Mouse (Mus musculus) embryo, embryonic 11.5 days (tissue): ENCODE results near the gene Tesk2.
"Not testable (repeated sequence)": the region's sequence is repeated elsewhere in the genome, so short reads cannot be mapped to it uniquely, and the experiment has no call there.

ENCODE experiments used
- DNase-seq: peaks from one replicate; pipeline ENCODE4 v3.0.0-alpha.2; 2012; ENCODE audit warnings: low read depth, low spot score

Tesk2 gene

DNA sequence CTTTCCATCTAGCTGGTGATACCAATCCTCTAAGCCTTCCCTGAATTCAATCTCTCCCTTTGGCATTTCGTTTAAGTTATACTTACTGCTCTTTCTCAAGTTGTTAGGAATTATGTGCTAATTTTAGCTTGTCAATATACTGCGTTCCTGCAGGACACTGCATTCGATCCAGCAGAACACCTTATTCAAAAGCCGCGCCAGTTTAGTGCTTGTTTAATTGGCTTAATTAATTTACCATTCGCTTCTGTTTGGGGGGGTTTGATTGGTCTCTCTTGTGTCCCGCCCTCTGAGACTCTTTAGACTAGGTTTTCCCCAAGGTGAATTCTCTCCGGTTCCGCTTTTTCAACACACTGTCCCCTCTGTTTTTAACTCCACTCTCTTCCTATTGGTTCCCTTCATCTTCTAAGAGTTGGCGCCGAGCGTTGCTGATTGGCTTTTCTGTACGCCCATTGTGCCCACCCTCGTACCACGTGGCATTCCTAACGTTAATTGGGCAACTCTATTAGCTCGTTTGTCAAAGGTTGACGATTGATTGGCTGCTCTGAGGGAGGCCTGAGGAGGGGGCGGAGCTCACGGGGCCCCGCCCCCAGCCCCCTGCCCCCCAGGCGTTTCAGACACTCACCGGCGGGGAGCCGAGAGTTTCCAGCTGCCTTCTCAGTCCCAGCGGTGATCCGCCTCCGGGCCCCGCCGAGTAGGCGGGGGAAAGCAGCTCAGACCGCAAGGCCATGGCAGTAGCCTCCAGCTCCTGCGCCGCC is at the start of gene Tesk2:
Gene Tesk2 (plus strand): TSS at position 606 of the 755 bp plus-strand sequence.
- DNase-seq: peak; percentile 95

DNA sequence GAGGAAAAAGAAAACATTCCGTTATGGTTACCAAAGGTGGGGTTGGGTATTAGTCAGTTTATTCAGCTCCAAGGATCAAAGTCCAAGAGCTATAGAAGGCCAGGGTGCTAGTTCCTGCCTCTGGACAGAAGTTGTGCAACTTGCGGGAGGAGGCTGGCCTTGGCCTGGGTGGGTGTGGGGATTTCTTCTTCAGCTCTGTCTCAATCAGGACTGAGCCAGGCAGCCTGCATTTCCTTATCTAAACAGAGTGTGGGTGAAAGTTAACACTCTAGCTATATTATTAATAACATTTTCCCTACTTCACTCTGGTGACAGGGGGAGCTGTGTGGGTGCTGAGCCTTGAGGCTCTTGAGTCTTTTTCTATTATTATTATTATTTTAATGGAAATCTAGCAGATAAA is 48.0 kb upstream of the Tesk2 start:
- DNase-seq: no peak

- not testable (repeated sequence) for DNase-seq
Measured at GRCm38 (mm10) chr4:116674761-116675160, 46.0 kb upstream of the Tesk2 start.

DNA sequence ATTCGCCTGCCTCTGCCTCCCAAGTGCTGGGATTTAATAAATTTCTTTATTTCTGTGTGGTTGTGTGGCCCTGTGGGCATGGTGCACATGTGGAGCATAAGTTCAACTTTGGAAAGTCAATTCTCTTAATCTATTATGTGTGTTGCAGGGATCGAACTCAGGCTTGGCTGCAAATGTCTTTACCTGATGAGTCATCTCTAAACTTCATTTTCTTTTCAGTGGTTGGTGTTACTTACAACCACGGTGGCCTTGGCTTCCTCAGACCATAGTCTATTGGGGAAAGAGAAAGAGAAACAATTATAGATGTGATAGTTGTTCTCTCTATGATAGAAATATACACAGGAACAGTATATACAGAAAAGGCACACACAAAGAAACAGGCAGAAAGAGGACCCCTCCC is 44.7 kb upstream of the Tesk2 start:
- no peak for DNase-seq

- DNase-seq: no peak
Measured at GRCm38 (mm10) chr4:116677808-116678207, 42.9 kb upstream of the Tesk2 start.

GRCm38 (mm10) chr4:116679141-116679540 is 41.6 kb upstream of the Tesk2 start:
- DNase-seq: no peak

DNA sequence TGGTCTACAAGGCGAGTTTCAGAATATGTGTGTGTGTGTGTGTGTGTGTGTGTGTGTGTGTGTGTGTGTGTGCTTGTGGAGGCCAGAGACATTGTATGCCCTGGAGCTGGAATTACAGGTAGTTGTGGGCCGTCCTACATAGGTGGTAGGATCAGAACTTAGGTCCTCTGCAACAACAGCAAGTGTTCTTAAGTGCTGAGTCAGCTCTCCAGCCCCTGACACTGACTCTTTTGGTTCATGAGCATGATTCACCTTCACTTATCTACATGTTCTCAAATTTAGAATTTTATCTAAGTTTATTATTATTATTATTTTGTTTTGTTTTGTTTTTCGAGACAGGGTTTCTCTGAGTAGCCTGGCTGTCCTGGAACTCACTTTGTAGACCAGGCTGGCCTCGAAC is 40.2 kb upstream of the Tesk2 start:
- DNase-seq: not testable (repeated sequence)

GRCm38 (mm10) chr4:116683957-116684356 is 36.8 kb upstream of the Tesk2 start:
- DNase-seq: no peak

GRCm38 (mm10) chr4:116684665-116685064 is 36.1 kb upstream of the Tesk2 start:
- DNase-seq: no peak

- DNase-seq: peak; percentile 90
Measured at GRCm38 (mm10) chr4:116685402-116686061, 35.2 kb upstream of the Tesk2 start, which contains the start of gene Prdx1. Gene Prdx1 (plus strand): TSS chr4:116685544.

DNA sequence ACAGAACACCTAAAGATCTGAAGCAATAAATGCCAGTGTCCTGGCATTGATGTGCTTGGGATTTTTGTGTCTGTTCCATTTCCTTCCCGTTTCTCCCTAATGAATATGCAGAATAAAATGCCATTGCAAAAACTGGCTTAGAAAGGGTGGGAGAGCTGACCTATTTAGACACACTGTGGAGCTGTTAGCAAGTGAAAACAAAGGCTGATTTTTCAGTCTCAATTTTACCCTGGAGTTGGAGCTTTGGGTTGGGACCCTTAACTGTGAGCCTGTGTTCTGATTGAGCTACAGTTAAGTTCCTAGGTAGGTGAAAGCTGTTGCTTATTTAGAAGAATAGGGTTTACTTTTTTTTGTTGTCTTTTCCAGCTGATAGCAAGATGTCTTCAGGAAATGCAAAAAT is 33.7 kb upstream of the Tesk2 start:
- DNase-seq: no peak

DNA sequence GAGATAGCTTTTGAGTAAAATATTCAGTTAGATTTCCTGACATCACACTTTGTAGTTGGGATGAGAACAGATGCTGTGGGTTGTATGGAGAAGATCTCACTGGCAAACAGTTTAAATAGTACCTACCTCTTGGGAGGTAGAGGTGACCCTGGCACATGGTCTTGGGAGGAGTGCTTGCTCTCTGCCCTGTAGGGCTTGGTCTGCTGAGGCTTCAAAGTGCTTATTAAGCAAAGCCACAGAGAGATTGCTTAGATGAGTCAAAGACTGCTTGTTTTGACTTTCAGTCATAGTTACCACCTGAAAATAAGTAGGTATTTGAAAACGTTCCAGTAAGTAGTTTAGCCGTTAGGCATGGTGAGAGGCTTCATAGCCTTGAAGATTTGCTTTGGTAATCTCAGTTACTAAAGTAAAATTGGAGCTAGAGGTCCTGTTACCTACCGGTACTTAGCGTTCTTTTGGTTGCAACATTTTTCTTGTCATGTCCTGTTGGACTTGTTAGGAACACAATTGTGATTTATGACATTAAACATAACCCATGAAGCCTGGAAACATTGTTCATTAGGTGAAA is 31.4 kb upstream of the Tesk2 start:
- no peak for DNase-seq

DNA sequence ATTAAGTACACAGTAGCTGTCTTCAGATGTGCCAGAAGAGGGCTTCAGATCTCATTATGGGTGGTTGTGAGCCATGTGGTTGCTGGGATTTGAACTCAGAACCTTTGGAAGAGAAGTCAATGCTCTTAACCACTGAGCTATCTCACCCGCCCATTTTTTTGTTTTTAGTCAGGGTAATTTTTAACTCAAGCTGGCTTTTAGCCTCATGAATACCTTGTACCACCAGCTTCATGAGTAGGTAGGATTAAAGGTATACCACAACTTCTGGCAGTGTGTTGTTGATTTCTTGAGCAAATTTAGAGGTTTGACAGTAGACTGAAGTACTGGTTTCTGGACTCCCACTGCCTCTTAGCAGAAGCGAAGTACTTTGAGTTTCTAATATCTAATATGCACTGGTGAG is 28.6 kb upstream of the Tesk2 start:
- no peak for DNase-seq

GRCm38 (mm10) chr4:116693785-116694184 is 27.0 kb upstream of the Tesk2 start:
- no peak for DNase-seq

- no peak for DNase-seq
Measured at GRCm38 (mm10) chr4:116698693-116699342, 21.9 kb upstream of the Tesk2 start.

GRCm38 (mm10) chr4:116700964-116701363 is 19.8 kb upstream of the Tesk2 start:
- no peak for DNase-seq

DNA sequence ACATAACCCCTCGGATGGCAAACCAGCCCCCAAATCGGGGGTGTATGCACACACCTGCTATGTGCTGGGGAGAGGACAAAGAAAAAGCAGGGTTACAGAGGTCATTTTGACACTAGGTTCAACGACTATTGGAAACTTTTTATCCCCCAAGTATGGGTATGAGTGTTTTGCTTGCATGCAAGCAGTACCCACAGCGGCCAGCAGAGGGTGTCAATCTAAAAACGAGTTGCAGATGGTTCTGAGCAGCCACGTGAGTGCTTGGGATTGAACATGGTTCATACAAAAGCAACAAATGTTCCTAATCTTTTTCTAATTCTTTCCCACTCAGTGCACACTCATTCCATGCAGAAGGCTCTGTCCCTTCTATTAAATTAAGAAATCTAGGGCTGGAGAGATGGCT is 16.9 kb upstream of the Tesk2 start:
- DNase-seq: peak; percentile 58

DNA sequence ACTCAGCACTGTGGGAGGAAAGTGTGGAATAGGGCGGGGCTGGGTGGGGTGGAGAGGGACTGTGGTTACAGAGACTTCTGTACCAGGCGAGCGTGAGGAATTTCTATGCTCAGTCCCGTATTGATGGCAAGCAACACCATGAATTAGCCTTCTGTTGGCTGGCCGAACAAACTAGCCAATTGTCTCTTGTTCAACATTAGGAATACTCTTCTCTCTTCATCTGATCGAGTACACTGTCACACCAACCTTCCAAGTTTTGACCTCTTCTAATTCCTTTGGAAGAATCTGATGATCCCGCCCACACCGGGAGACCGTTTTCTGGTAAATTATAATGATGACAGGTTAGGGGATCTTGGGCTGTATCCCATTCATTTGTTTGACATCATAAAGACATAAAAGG is 13.1 kb upstream of the Tesk2 start:
- DNase-seq: no peak

GRCm38 (mm10) chr4:116708201-116708764 is 12.5 kb upstream of the Tesk2 start, which contains the start of the genes Mmachc and Ccdc163:
Gene Mmachc (minus strand): TSS chr4:116708406.
Gene Ccdc163 (plus strand): TSS chr4:116708509.
- DNase-seq: peak; percentile 91

DNA sequence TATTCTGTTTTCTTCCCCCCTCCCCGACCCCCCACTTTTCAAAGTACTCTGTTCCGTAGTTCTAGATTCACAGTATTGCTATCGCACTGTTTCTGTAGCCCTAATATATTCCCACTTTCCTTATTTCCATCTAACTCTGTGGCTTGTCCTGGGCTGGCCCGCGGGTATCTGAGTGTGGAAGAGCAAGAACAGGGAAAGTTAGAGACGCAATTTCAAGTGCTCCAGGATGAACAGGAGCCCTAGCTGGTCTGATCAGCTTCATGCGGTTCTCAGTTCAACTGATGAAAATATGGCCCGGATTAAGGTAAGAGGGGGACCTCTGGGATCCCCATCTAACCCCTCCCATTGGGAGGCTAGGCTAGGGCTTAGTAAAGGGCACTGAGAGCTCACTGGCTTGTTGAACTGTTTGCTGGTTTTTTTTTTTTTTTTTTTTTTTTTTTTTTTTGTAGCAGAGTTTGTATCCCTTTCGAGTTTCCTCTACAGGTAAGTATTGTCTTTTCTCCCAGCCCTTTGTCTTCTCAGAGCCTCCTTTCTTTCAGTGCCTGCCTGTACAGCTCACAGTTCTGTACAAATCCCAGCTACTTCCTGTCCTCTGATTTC is 11.9 kb upstream of the Tesk2 start:
- DNase-seq: no peak

- no peak for DNase-seq
Measured at GRCm38 (mm10) chr4:116710154-116710553, 10.6 kb upstream of the Tesk2 start.
